Mouse (Mus musculus) adrenal gland, adult 8-10 months (tissue): ENCODE results near the gene Ghrh. TPM values are rescaled to one million over a fixed set of nuclear protein-coding genes. Genes with fewer than 3 reads are reported as not detected.

Experiments used
- DNase-seq: peaks from one replicate; pipeline ENCODE4 v3.0.0; 2022
- total RNA-seq, 4 experiments: library from RNA; stranded (reverse); gene quantifications; 2 replicates each; pipeline ENCODE4 v1.2.4; 2022

Gene Ghrh
- total RNA-seq, 4 experiments from 2014 or later, result not detected

GRCm38 (mm10) chr2:157343337-157343736 is 4.0 kb downstream of the Ghrh start:
- DNase-seq, result no peak

DNA sequence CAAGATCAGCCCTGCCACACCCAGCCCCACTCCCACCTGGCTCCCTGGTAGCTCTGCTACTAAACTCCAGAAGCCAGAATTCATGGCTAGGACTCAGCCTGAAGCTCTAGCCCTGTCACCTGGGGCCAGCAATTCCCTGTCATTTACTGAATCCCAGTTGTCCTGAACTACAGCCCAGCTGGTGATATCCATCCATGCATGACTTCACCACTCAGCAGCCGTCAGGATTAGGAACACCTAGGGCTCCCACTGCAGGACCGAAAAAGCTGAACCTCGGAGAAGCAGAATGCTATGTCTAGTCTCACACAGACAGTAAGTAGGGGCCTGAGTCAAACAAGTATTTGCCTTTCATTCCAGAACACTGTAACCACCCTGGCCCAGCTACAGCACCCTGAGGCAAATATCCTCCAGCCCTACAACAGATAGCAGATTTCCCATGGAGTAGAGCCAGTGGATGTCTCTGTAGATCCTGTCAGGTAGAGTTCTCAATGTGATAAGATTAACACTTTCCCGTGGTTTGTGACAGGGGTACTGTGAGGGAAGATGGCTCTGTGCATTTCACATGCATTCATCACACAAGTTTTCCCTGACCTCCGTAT is 4.9 kb downstream of the Ghrh start:
- DNase-seq, result no peak

DNA sequence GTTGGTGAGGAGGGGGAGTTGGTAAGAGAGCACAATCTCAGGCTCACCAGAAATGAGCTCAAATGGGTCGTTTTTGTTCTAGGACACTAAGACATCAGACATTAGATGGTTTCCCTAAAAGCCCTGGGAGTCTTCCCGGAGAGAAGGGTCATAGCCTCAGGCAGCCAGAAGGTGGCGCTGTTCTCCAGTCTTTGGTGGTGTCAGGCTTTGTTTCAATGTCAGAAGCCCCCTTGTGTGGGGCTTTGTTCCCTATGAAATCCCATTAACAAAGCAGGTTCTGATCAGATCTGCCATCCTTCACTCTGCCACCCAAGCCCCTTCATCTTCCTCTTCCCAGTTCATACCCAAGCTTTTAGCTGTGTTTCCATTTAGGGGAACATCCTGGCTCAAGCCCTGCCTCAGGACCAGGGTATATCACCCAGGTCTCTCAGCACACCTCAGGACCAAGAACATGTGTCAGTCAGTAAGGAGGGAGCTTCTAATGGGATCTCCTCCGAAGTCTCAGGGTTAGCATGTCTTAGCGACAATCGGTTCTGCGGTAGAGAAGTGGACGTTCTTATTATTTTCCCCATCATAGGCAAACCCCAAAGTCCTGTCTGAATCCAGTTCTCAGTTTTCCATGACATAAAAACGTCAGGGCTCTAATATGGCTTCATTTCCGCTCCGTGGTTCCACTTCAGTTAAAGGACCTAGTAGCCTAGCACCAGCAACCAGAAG is 5.6 kb downstream of the Ghrh start:
- DNase-seq, result peak; percentile 15

DNA sequence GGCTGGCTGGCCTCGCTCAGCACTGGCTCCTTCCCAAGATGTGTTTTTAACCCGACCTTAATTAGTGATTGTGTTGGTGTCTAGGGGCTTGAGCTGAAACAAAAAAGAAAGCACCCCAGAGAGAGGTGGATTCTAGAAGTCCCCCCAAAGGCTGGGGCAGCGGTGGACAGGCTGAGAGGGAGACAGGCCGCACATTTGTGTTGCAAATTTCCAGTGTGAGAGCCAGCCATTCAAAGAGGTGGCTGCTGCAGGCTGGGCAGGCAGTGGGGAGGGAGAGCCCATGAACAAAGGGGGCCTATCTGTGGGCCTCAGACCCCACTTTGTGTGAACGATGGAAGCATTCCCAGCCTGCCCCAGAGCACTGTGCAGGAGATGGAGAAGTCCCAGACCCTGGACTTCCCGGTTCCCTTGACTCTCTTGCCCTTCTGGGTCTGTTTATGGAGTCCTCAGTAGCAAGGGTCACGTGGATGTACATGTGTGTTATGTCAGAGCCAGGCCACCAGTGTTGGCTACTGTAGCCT is 7.0 kb downstream of the Ghrh start:
- DNase-seq, result no peak

GRCm38 (mm10) chr2:157339532-157339931 is 7.8 kb downstream of the Ghrh start:
- DNase-seq, result no peak

GRCm38 (mm10) chr2:157338663-157339062 is 8.6 kb downstream of the Ghrh start:
- DNase-seq, result peak; percentile 49

- DNase-seq, result no peak
Measured at GRCm38 (mm10) chr2:157332059-157332458, 15.2 kb downstream of the Ghrh start.

DNA sequence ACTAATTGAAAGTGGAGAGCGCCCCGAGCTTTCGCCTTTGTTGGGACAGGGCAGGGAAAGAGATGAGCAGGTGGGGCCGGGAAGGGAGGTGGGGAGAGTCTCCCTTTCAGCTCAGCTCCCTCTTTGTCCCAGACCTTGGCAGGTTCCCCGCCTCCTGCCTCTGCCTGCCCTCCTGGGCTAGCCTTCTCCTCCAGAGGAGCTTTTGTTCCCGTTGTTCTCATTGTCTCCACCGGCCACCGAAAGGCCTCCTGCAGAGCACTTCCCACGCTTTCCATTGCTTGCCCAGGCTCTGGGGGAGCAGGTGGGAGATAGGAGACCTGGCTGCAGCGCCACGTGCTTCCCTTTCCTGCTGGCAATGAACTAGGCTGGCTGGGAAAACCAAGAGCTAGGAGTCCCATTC is 18.7 kb downstream of the Ghrh start:
- no peak for DNase-seq

GRCm38 (mm10) chr2:157328106-157328505 is 19.2 kb downstream of the Ghrh start:
- no peak for DNase-seq

DNA sequence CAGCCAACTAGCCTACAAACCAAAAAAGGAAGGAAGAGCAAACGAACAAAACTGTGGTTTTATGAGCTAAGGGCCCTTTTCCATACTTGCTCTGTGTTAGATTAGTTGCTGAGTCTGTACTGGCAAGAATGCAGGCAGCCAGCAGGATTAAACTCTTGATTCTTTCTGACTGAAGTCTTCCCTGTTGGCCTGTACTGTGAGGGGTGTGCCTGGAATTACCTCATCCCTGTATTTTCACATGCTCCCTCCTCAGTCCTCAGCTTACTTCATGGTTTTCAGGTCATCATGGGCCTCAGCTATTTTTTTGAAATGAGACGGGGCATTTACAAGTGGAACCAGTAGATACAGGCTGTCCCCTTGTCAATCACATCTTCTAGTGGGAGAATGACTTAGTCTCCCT is 22.1 kb downstream of the Ghrh start:
- DNase-seq, result no peak

- no peak for DNase-seq
Measured at GRCm38 (mm10) chr2:157322029-157322766, 25.1 kb downstream of the Ghrh start.

GRCm38 (mm10) chr2:157320886-157321285 is 26.4 kb downstream of the Ghrh start:
- DNase-seq, result no peak

DNA sequence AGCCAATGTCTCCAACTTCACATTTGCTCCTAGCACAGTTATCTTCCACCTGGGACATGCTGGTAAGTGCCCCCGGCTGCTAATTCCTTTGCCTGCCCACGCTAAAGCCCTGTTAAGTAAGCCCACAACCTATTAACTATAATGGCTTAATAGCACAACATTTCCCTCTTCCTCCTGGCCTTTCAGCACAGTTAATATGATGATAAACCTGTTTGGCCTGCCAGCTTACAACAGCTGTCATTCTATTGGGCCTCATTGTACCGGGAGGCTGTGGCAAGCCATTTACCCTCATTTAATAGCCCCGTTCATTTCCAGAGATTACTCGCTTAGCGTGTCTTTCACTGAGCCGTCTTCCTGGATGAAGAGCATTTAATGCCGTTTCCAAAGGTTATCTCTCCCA is 27.2 kb downstream of the Ghrh start:
- no peak for DNase-seq

DNA sequence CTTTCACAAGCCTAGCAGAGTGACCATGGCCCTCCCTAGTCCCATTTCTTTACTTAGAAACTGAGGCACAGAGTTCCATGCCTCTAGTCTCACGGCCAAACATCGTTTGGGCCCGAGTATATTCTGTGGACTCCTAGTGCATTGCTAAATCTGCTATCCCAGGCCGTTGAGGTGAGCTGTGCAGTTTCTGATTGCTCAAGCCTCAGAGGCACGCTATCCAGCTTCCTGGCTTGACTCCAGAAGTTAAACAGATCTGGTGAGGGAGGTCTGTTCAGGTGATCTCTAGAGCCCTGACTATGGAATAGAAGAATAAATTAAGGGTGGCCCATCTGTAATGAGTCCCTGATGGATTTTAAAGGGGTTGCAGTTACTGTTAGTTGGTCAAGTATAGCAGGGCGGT is 30.1 kb downstream of the Ghrh start:
- no peak for DNase-seq

GRCm38 (mm10) chr2:157316358-157316933 is 30.9 kb downstream of the Ghrh start:
- DNase-seq, result no peak

- DNase-seq, result no peak
Measured at GRCm38 (mm10) chr2:157315486-157315885, 31.8 kb downstream of the Ghrh start.

GRCm38 (mm10) chr2:157314310-157314709 is 33.0 kb downstream of the Ghrh start:
- no peak for DNase-seq

GRCm38 (mm10) chr2:157313718-157314117 is 33.6 kb downstream of the Ghrh start:
- no peak for DNase-seq

DNA sequence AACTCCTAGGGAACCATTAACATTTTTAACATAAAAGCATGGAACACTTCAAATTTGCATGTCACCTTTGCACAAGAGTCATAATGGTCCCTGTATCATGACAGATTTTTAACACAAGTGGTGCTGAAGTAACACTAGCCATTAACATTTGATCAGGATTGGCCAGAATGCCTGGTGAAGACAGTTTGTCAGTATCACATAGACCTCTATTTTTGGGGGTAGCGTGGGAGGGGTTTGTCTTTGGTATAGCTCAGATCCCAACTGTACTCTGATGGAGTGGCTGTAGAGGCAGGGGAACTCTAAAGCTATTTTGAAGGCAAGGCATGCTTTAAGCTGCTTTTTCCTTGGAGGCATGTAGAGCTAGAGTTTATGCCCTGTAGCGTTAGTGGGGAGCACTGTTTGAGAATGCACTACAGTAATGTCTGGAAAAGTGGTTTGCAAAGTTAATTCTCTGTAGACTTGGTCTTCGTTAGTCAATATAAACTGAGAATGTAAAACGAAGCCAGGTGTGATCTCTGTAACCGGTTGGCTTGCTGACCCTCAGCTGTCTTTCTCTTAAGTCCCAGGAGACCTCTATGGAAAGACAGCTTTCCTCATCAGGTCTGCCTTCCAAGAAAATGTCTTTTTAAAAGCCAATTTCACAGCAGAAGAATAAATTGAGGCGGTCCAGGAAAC is 36.2 kb downstream of the Ghrh start:
- no peak for DNase-seq

GRCm38 (mm10) chr2:157309611-157310010 is 37.7 kb downstream of the Ghrh start:
- no peak for DNase-seq

GRCm38 (mm10) chr2:157308273-157308917 is 38.9 kb downstream of the Ghrh start:
- no peak for DNase-seq

- DNase-seq, result no peak
Measured at GRCm38 (mm10) chr2:157307715-157308265, 39.5 kb downstream of the Ghrh start.
